Mouse (Mus musculus) gastrocnemius, postnatal 14 days (tissue): ENCODE results near the gene Ei24. TPM values are rescaled to one million over a fixed set of nuclear protein-coding genes. Genes with fewer than 3 reads are reported as not detected.

ENCODE experiments used
- DNase-seq: peaks from one replicate; pipeline ENCODE4 v3.0.0; 2021; ENCODE audit warnings: mixed read lengths
- intact Hi-C: fragments of 180-260 bp; cut with DNase I; formaldehyde crosslinking; loops from one replicate; pipeline ENCODE4 v1.15.1; 2025; ENCODE audit warnings: low total_unique reads
- long read RNA-seq, 2 experiments: library from polyadenylated mRNA; stranded (forward); transcript quantifications; one replicate each; pipeline ENCODE4 v2.0.0; 2021
- total RNA-seq, 2 experiments: library from RNA; stranded (reverse); gene quantifications; 2 replicates each; pipeline ENCODE4 v1.2.3; 2021

The Ei24 gene
- total RNA-seq = 10 to 100 TPM; 51.7 to 56.9 TPM
- long read RNA-seq, experiment 1, transcript Ei24-201 (11 exons, 2,220 nt) = major isoform, 46 of 51 reads
- long read RNA-seq, experiment 1, partial matches to known transcripts = 1 of 51 reads
- long read RNA-seq, experiment 1, other reads (novel, unspliced or antisense) = 2 of 51 reads
- long read RNA-seq, experiment 2, transcript Ei24-201 (11 exons, 2,220 nt) = major isoform, 39 of 52 reads
- long read RNA-seq, experiment 2, partial matches to known transcripts = 3 of 52 reads
- long read RNA-seq, experiment 2, other reads (novel, unspliced or antisense) = 6 of 52 reads

DNA sequence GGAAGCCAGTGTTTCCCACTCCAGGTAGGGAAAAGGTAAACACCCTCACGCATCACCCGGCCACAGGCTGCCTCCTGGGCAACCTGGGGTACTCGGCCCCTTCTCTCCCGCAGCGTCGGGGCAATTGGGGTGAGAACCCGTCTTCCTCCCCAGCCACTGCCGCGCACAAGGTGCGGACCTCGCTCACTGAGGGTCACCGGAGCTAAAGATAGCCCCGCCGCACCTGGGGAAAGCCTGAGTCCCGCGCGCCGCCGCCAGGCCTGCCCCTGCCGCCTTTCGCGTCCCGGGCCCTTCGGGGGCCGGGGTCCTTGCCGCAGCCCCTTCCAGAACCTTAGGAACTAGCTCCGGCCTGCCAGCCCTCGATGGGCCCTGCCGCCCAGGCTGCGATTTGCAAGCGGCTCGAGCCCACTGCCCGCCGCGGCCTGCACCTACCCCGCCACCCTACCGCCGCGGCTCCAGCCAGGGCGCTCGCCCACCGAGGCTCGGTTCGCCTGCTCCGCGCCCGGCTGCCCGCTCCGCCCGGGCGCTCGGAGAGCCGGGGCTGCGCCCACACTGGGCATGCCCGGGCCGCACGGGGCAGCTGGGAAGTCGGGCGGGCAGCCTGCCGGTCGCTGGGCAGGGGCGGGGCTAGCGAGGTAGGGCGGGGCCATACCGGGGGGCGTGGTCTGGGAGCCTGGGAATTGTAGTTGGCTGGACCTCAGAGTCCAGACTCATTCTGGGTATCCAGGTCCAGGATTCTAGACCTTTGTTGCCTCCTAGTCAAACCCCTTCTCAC, at the start of gene Ei24:
Ei24 (minus strand) TSS at position 613 of the 775 bp plus-strand sequence.
- DNase-seq = peak; percentile 93
- intact Hi-C loops = loop anchor here (10.0 kb wide), 1 partner anchor 88 kb away; no protein-coding TSS in a partner anchor

DNA sequence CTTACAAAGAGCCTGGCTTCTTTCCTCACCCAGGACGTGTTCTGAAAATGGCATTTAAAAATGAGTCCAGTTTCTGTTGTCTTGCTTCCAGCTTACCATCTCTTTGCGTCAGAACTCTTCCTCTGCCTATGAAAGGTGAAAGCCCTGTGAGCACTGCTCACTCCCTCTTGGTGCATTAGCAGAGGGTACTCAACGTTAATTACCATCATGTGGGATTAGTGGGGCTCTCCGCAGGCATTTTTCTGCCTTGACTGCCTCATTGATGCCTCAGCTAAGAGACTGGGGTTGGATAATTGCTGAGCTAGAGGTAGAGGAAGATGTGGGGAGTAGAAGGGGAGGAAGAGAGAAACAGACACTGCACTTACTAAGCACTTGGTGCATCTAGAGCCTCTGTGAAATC, 49.2 kb upstream of the Ei24 start:
- intact Hi-C loops = no loop called here
- no peak for DNase-seq

DNA sequence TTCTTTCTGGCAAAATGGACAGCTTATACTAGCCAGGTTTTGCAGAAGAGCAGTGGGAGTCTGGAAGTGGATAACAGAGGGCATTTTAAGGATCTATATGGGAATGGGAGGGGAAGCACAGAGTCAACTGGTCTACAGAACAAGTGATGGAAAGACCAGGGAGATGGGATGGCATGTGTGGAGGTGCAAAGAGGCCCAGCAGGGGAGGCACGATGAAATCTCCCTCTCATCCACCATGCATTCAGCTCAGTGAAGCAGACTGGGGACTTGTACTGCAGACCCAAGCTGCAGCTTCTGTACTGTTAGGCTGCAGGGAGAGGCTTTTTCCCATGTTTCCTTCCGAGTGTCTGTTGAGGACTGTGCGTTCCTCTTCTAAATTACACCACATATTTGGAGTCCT, 36.7 kb upstream of the Ei24 start:
- DNase-seq = no peak
- intact Hi-C loops = no loop called here

DNA sequence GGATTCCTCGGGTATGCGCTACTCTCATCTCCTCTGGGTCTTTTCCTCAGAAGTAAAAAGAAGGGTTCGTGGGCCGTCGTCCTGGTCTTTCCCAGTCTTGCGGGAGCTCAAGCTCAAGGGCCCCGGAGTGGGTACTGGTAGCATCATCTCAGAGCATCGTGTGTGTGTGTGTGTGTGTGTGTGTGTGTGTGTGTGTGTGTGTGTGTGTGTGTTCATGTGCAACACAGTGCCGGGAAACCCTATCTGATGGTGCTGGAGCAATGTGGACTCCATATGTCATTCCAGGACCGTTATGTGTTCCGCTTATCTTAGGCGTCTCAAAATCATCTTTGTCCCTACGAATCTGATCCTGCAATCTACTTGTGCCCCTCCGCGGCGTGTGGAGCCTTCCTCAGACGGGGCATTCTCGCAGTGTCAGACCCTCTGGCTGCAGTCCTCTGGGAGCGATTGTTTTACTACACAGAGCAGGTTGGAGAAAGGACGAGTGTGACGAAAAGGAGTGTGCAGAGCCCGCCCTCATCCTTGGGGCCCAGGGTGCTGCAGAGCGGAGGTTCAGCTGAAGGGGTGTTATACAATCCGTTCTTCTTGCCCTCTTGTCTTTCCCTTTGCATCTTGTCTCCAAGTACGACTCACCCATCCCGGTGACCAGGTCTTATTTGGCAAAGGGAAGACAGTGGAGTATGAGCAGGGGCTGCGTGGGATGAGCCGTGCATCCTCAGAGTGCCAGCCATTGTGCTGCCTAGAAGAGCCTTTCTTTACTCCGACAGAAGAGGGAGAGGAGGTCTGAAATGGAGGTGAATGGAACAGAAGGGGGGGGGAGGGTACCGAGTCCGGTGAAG, 36.1 kb upstream of the Ei24 start:
- intact Hi-C loops = no loop called here
- DNase-seq = no peak

DNA sequence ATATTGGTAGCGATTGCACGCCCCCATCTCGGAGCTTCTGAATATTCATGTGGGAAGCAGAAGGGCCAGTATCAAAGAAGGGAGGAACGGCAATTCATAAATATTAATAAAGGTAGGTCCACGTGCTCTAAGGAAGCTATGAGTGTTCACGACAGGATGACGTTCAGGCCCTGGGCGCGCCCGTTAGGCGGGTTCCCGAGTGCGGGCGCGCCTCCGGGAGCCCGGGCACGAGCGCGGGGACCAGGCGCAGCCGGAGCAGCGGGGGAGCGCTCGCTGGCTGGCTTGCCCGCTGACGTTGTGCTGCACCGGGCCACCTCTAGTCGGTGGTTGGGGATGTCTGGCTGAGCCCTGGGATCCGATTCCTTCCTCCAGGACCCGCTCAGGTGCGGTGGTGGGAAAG, 35.3 kb upstream of the Ei24 start:
- peak; percentile 66 for DNase-seq
- intact Hi-C loops = no loop called here

DNA sequence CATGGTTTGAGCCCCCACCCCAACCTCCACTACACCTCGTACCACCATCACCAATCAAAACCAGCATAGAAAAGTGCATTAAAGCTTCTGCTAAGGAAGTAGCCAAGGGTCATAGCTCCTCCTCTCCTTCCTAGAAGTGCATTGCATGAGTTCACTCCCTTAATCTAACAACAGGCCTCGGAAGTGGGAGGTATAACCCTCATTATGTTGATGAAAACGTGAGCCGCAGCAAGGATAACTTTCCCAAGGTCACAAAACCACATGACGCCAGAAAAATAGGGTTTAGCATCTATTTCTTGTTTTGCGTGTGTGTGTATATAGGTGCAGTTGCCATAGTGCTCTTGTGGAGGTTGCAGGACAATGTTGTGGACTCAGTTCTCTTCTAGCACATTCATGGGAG, 34.2 kb upstream of the Ei24 start:
- intact Hi-C loops = no loop called here
- DNase-seq = no peak

DNA sequence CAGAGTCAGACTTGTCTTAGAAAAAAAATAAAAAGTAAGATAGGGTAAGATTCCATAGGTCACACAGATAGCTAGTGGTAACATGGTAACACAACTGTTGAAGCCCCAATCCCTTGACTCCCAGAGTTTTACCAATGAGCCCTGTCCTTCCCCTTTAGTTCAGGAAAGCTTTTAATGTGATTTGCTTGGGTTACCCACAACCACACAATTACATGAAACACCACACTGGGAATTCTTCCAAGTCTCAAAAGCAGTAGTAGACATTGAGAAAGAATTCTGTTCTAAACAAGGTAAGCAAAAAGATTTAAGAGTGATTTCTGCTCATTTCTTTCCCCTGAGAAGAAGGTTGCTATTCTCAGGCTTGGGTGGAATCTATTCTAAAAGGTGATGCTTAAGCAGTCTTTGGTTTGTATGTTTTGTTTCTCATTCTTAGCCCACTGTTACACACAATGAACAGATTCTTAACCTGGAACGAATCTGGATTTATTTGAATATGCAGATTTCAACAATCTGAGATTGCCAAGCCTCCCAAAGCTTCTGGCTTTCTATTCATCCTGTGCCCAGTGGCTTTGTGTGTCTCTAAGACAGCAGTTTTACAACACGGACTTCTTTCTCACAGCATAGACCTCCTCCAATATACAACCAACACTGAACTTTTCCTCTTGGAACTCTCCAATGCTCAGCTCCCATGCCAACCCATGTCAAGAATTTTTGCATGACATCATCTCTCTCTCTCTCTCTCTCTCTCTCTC, 29.6 kb upstream of the Ei24 start:
- DNase-seq = no peak
- intact Hi-C loops = no loop called here

DNA sequence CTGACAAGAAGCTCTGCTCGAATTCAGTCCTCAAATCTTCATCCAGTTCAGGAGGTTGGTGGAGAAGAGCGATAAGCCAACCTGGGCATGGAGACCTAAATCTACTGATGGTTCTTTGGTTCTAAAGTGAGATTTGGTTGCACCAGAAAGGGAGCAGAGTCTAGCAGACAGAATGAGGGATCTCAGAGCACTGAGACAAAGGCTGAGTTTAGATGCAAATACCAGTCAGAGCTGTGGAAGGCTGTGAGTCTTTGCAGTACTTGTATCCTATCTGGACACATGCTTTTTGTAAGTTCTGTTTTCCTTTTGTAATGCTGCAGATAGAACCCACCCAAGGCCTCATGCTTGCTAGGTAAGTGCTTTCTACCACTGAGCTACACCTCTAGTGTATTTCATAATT, 24.8 kb upstream of the Ei24 start:
- intact Hi-C loops = no loop called here
- DNase-seq = no peak

DNA sequence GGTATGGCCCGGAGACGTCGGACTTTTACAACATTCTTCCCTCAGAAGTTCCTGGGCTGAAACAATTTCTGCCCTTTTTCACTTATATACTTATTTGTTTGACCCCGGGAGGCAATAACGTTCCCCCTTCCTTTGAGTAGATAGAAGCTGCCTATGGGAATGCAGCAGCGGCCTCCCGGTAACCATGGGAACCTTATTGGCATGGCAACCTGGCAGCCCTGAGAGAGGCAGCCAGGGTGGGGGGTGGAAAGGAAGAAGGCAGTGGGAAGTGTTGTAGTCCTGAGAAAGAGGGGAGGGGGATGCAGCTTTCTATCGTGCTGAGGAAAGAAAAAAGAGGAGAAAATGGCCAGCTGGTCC, 24.4 kb upstream of the Ei24 start, which contains the start of gene Fez1:
Fez1 (plus strand) TSS at position 221 of the 357 bp plus-strand sequence.
- intact Hi-C loops = no loop called here
- no peak for DNase-seq

DNA sequence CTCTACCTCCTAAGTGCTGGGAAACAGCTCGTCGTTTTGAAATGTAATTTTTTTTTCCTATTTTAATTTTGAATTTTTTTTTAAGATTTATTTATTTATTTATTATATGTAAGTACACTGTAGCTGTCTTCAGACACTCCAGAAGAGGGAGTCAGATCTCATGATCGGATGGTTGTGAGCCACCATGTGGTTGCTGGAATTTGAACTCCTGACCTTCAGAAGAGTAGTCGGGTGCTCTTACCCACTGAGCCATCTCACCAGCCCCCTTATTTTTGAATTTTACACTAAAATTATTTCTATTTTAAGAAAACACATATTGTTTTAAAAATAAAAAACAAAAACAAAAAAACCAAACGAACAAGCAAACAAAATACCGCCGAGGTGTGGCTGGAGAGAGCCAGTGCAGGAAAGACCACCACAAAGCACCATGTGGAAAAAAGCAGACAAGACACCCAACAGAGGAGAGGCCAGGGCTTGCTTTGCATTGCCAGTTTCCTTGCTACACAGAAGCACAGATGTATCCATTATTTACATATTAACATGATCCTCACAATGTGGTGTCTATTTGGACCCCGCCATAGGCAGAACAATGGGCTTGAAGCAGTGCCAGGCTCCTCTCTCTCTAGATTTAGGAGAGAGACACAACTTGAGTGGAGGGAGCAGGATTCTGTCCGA, 23.9 kb upstream of the Ei24 start:
- intact Hi-C loops = no loop called here
- DNase-seq = no peak

DNA sequence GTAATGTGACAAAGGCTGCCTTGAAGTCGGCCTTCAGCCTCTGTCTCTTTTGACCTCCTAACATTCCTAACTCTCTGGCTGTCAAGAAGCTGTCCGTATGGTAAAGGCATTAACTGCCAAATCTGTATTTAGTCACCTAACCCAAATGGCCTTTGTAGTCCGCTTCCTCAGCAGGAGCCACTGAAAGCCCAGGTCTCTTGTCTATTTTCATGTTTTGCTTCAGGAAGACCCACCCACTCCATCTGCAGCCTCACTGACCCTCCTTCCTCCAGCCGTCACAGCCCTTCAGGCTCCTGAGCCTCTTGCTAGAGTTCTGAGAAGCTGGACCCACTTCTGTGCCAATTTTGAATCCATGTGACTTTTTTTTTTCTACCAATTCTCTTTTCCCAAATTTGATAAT, 21.7 kb upstream of the Ei24 start:
- intact Hi-C loops = no loop called here
- no peak for DNase-seq

DNA sequence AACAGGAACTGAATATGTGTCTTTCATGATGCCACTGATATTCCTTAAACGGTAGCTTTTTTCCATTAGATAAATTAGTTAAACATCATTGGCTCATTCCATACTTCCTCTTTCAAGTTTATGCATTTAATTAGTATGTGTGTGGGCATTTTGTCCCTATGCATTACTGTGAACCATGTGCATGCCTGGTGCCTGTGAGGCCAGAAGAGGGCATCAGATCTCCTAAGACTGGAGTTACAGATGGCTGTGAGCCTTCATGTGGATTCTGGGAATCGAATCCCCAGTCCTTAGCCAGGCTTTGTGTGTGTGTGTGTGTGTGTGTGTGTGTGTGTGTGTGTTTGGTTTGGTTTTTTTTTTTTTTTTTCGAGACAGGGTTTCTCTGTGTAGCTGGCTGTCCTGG, 17.3 kb upstream of the Ei24 start:
- no peak for DNase-seq

DNA sequence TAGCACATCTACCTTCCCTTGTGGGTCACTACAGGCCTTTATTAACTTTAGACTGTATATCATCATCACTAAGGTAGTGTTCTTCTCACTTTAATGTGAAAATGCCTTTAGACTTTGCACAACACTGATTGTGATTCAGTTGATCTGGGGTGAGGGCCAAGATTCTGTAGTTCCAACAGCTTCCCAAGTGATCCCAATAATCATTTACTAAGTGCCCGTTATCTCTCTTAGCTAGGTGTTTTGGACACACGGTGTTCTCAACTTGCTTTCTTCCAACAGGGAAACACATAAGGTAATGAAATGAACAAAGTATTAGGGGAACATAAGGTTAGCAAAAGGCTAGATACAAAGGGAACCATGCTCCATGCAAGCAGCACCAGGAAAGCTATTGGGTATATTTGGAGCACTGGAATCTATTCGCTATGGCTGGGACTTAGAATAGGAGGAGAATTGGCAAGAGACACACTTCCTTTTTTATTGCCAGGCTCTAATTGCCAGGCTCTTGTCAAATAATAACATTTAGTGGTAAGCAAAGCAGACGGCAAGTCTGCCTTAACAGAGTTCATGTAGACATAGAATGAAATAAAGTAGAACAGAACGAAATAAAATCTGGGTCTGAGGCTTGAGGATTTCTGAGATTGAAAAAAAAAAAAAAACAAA, 11.1 kb upstream of the Ei24 start:
- DNase-seq = no peak
- intact Hi-C loops = no loop called here

More for the DNA sequence above, 17.3 kb upstream of the Ei24 start:
- intact Hi-C loops = no loop called here

DNA sequence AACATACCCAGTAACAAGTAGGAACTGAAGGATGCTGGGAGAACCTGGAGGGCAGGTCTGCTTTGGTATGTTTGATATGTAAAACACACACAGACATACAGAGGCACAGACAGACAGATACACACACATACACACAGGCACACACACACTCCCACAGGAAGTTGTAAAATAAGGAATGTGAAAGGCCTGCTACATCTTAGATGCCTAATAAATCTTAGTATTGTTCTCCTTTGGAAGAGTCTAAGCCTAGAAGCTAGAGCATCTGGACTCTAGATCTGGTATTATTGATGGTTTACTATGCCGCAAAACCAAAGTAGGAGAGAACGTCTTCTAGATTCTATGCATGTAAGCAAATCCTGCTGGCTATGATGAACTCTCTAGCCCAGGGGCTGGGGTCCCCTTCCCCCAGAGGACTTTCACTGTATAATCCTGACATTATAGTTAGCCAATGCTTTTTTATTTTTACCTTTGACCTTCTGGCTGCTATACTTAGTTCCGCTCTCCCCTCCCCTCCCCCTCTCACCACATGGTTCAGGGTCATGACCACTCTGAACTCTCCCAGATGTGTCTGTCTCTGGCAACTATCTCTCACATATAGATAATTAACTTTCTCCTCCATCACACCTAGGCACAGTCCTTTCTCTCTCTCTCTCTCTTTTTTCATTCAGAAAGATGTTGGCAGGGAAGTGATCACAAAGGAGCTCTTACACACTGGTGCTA, 8.2 kb upstream of the Ei24 start:
- no peak for DNase-seq
- intact Hi-C loops = no loop called here

DNA sequence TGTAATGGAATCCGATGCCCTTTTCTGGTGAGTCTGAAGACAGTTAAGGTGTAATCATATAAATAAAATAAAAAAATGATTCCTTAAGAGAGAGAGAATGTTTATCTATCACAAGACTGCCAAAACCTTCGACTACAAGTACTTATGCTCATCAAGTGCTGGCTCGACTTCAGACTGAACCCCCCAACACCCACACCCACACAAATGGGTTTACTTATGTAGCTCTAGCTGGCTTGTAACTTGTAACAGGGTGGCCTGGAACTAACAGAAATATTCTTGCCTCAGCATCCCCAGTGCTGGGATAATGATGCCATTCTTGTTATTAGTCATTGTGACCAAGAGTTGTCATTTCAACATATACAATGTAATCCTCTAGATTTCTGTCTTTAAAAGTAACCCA, 6.7 kb upstream of the Ei24 start:
- no peak for DNase-seq
- intact Hi-C loops = no loop called here

DNA sequence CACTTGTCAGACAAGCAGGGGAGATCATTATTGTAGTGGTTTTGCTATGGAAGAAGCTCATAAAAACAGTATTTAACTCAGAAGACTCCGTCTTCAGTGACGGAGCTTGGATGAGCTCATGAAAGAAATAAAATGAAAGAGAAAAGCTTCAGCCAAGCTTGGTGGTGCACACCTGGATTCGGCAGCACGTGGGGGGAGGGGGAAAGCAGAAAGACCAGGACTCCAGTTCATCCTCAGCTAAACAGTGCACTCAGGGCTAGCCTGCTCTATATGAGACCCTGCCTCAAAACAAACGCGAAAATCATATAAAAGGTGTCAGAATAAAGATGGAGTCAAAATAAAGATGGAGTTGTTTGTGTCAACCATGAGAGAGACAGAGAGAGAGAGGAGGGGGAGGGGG, 6.2 kb upstream of the Ei24 start:
- DNase-seq = no peak
- intact Hi-C loops = no loop called here

DNA sequence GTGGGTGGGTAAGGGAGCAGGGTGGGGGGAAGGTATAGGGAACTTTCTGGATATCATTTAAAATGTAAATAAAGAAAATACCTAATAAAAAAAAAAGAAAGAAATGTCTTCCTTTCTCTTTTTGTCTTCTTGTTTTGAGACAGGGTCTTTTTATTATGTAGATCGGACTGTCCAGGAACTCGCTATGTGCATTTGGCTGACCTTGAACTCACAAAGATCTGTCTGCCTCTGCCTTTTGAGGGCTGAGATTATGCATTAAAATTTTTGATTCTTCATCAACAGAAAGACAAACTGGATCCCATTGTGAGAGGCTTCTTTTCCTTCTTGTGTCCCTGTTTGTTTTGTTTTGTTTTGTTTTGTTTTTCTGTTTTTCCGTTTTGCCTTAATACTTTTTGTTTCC, 5.8 kb upstream of the Ei24 start:
- intact Hi-C loops = no loop called here
- DNase-seq = no peak

DNA sequence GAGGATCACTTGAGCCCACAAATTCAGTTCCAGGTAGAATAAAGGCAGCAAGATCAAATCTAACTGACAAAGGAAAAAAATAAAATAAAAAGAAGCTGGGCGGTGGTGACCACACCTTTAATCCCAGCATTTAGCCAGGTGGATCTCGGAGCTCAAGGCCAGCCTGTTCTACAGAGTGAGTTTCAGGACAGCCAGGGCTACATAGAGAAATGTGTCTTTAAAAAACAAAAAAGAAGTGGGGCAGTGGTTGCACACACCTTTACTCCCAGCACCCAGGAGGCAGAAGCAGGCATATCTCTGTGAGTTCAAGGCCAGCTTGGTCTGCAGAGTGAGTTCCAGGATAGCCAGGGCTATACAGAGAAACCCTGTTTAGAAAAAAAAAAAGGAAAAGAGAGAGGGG, 4.8 kb upstream of the Ei24 start:
- DNase-seq = no peak
- intact Hi-C loops = no loop called here
